Mouse (Mus musculus): ENCODE results near the gene Tcap.

Gene Tcap

GRCm38 (mm10) chr11:98413731-98414130 is 30.1 kb downstream of the Tcap start:
- no peak for DNase-seq

DNA sequence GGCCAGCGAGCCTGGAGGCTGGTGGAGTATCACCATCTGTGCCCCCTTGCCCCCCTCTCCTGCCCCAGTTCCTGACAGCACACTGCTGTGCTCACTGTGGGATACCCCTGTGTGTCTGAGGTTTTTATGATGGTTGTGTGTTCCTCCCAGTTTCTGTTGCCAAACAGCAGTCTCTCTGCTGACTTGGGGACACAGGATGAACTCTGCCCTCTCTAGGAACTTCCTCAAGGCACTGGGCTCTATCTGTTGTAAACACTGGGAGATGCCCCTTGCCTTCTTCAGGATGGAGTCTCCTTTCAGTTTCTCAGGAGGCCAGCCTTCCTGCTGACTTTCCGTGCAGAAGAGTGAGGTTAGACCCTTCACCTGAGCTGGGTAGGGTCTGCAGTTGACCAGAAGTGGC is 30.6 kb downstream of the Tcap start:
- DNase-seq, result no peak

GRCm38 (mm10) chr11:98417074-98417473 is 33.5 kb downstream of the Tcap start:
- no peak for DNase-seq

DNA sequence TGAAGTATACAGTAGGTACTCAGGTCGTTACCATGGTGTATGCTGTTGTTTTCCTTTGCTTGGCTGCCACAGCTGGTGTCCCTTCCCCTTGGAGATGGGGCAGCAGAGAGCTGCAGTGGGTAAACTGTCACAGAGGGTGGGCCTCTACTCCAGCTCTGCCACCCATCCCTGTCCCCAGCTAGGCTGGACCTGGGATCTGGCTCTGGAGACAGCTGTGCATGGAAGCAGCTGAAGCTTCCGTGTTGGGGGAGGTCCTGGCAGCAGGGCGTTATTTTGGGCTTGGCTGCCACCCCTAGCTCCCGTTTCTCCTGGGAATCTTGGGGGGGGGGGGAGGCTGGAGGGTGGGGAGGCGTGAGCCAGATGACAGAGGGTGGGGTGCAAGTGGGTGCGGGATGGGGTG is 34.7 kb downstream of the Tcap start:
- DNase-seq, result no peak

GRCm38 (mm10) chr11:98418939-98419547 is 35.4 kb downstream of the Tcap start:
- no peak for DNase-seq

GRCm38 (mm10) chr11:98426592-98426991 is 43.0 kb downstream of the Tcap start:
- DNase-seq, result no peak

GRCm38 (mm10) chr11:98428436-98428835 is 44.8 kb downstream of the Tcap start:
- DNase-seq, result no peak

GRCm38 (mm10) chr11:98431743-98432502 is 48.3 kb downstream of the Tcap start:
- DNase-seq, result no peak
